Mouse (Mus musculus): ENCODE results near the gene Ulk2. TPM values are rescaled to one million over a fixed set of nuclear protein-coding genes. Genes with fewer than 3 reads are reported as not detected.

Gene Ulk2
- 4.8 and 6.3 TPM in 2 replicates for polyA plus RNA-seq (2015; fragmentation: Nextera tagmentation; extraction: Ambion mirVana)

DNA sequence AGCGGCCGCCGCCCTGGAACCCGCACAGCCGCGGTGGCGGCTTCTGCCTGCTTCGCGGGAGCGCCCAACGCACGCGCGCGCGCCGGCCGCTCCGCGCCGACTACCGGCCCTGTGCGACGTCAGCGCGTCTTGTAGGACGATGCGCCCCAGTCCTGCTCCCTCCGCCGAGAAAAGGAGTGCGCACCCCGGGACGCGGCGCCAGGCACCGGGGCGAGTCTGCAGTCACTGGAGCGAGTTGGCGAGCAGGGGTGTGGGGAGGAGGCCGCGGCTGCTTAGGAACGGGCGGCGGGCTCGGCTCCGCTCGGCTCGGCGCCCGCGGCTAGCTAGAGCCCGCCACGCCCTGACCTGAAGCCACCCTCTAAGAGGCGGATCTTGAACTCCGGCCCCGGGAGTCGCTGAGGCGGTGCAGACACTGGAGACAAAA lies at the start of gene Ulk2:
Ulk2 (minus strand) TSS at position 86 of the 424 bp plus-strand sequence.

DNA sequence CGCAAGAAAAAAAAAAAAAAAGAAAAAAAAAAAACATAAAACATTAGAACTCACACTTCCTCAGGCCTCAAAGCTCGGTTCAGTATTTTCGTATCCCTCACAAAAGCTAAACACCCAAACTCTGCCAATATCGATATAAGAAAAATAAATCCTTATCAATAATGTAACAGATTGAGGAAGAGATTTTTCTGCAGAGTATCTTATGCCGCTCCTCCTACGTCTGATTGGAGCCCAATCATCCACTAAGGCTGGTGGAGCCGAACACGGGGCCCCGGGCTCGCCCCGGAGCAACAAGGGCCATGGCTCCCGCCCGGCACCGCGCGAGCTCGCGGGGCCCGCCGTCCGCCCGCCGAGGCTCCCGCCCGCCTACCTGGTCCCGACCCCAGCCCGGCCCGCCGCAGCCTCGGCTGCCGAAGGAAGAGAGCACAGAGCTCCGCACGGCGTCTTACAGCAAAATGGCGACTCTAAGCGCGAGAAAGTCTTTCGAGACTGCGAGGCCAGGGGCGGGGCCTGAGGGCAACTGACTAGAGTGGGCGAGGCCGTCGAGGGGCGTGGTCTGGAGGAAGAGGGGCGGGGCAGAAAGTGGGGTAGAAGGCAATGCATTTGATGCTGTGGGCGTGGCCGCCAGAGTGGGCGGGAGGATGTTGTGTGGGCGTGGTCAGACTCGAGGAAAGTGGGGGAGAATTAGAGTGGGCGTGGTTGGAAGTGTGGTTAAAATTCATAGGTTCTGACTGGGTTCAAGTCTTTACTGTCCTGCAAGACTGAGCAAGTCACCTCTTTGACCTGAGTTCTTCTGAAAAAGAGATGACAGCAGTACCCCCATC lies 93.1 kb downstream of the Ulk2 start, which contains the start of gene Prpsap2:
Prpsap2 (minus strand) TSS at position 505 of the 824 bp plus-strand sequence.

Other genes with a start within 250 kb of the Ulk2 start
- 16.0 and 22.0 TPM in 2 replicates for gene Grap, start 201.8 kb downstream of the Ulk2 start, polyA plus RNA-seq (2015; fragmentation: Nextera tagmentation; extraction: Ambion mirVana)
- 6.5 and 7.5 TPM in 2 replicates for gene Fam83g, start 171.0 kb downstream of the Ulk2 start, polyA plus RNA-seq (2015; fragmentation: Nextera tagmentation; extraction: Ambion mirVana)
- not detected in 2 replicates for gene Slc5a10, start 134.2 kb downstream of the Ulk2 start, polyA plus RNA-seq (2015; fragmentation: Nextera tagmentation; extraction: Ambion mirVana)
- 10.6 and 11.6 TPM in 2 replicates for gene Prpsap2, start 93.0 kb downstream of the Ulk2 start, polyA plus RNA-seq (2015; fragmentation: Nextera tagmentation; extraction: Ambion mirVana)
- gene Akap10, start 75.2 kb upstream of the Ulk2 start, polyA plus RNA-seq (2015; fragmentation: Nextera tagmentation; extraction: Ambion mirVana): 9.6 and 10.2 TPM in 2 replicates
- gene Specc1, start 101.7 kb upstream of the Ulk2 start, polyA plus RNA-seq (2015; fragmentation: Nextera tagmentation; extraction: Ambion mirVana): 51.3 and 53.4 TPM in 2 replicates